Mouse (Mus musculus): ENCODE results near the gene Cuedc2. TPM values are rescaled to one million over a fixed set of nuclear protein-coding genes. Genes with fewer than 3 reads are reported as not detected.
A peak's percentile ranks its signal among the peaks of the same experiment; 100 is the strongest.

Gene Cuedc2
- 146 and 154 TPM in 2 replicates for polyA plus RNA-seq (2015; fragmentation: Nextera tagmentation; extraction: Ambion mirVana)

GRCm38 (mm10) chr19:46338331-46338936 is at the start of gene Cuedc2:
TSS of gene Cuedc2 (minus strand) at chr19:46338702.
- peak; percentile 87 for ATAC-seq (ENCODE audit: borderline replicate concordance, extremely low read depth, low FRiP score, low TSS enrichment)
- WGBS = under 1% methylated on average over 31 of the region's 31 CpGs
- Histone ChIP-seq H3K4me1 (peaks cover 23% of the 10 kb centered on the region), H3K4me2 (peak within 1 kb of the TSS; percentile 82), H3K27ac (peak within 1 kb of the TSS; percentile 41), H3K9ac (peak within 1 kb of the TSS; percentile 77), H3K9me3 (no peaks in the 10 kb centered on the region), H3K36me3 (no peaks in the 10 kb centered on the region), H3K27me3 (no peaks in the 10 kb centered on the region), H3K4me3 (peak within 1 kb of the TSS; percentile 85)

- Histone ChIP-seq H3K27ac (no peak overlapping the region), H3K27me3 (no peaks in the 10 kb centered on the region), H3K4me2 (no peak overlapping the region), H3K4me3 (no peak overlapping the region), H3K9ac (no peak overlapping the region), H3K9me3 (no peaks in the 10 kb centered on the region), H3K4me1 (no peaks in the 10 kb centered on the region), H3K36me3 (peaks cover 89% of the 10 kb centered on the region)
- ATAC-seq (ENCODE audit: borderline replicate concordance, extremely low read depth, low FRiP score, low TSS enrichment) = no peak
- 87% methylated on average over 9 of the region's 9 CpGs for WGBS
These were observed 43.8 kb upstream of the Cuedc2 start for GRCm38 (mm10) chr19:46382275-46382674.

DNA sequence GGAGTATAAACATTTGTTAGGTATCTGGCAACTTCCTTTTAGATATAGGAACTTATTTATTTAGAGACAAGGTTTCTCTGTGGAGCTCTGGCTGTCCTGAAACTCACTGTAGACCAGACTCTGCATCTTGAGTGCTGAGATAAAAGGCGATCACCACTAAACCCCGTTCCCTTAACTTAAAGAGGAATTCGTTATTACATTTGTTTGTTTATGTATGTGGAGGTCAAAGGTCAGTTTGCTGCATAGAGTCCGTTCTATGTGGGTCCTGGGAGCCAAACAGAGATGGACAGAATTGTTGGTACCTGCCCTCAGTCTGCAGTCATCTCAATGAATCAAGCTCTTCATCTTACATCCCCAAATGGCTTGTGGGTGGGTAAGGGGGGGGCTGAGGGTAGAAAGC is 37.4 kb upstream of the Cuedc2 start:
- Histone ChIP-seq H3K4me2 (no peak overlapping the region), H3K4me3 (no peak overlapping the region), H3K9me3 (no peaks in the 10 kb centered on the region), H3K4me1 (0 out of 2 replicates have a peak, but pooled peaks cover 2% of the 10 kb centered on the region), H3K36me3 (peaks cover 43% of the 10 kb centered on the region), H3K27me3 (no peaks in the 10 kb centered on the region), H3K27ac (no peak overlapping the region), H3K9ac (no peak overlapping the region)
- WGBS = 21% methylated on average over 4 of the region's 4 CpGs
- ATAC-seq (ENCODE audit: borderline replicate concordance, extremely low read depth, low FRiP score, low TSS enrichment) = no peak

- Histone ChIP-seq H3K4me1 (0 out of 2 replicates have a peak, but pooled peaks cover 2% of the 10 kb centered on the region), H3K27me3 (no peaks in the 10 kb centered on the region), H3K27ac (no peak overlapping the region), H3K9ac (no peak overlapping the region), H3K4me2 (no peak overlapping the region), H3K9me3 (no peaks in the 10 kb centered on the region), H3K4me3 (no peak overlapping the region), H3K36me3 (peaks cover 39% of the 10 kb centered on the region)
- WGBS = 50% methylated on average over 5 of the region's 5 CpGs
- no peak for ATAC-seq (ENCODE audit: borderline replicate concordance, extremely low read depth, low FRiP score, low TSS enrichment)
These were observed 37.0 kb upstream of the Cuedc2 start for GRCm38 (mm10) chr19:46375489-46375888.

DNA sequence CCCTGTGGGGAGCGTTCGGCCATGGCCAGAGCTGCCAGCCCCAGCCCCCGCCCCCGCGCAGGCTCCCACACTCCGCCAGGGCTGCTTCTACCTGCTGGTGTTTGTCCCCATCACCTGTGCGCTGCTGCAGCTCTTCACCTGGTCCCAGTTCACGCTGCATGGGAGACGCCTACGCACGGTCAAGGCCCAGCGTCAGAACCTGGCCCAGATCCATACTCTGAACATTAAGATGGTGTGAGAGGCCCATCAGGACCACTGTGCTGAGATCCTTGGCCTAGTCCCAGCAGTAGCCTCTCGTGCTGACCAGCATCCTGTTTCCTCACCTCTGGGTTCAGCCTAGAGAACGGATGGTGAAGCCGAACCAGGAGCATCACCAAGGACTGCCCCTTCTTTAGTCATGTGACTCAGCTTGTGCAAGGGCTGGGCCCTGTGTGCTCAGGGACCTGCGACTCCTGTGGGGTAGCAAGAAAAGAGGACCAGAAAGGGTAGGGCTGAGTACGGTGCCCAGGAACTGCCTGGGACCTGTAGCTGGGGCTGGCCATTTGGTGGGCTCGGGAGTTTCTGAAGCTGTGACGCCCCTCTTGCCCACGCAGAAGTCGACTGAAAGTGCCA is 36.1 kb upstream of the Cuedc2 start:
- no peak overlapping the region for H3K4me3 ChIP-seq
- H3K4me2 ChIP-seq = no peak overlapping the region
- H3K36me3 ChIP-seq = peaks cover 30% of the 10 kb centered on the region
- ATAC-seq (ENCODE audit: borderline replicate concordance, extremely low read depth, low FRiP score, low TSS enrichment) = peak; percentile 44; the same call in 1 of the 2 replicates
- 51% methylated on average over 21 of the region's 21 CpGs for WGBS
- 0 out of 2 replicates have a peak, but pooled peaks cover 2% of the 10 kb centered on the region for H3K4me1 ChIP-seq
- H3K9ac ChIP-seq = no peak overlapping the region
- H3K9me3 ChIP-seq = no peaks in the 10 kb centered on the region
- no peaks in the 10 kb centered on the region for H3K27me3 ChIP-seq
- no peak overlapping the region for H3K27ac ChIP-seq

DNA sequence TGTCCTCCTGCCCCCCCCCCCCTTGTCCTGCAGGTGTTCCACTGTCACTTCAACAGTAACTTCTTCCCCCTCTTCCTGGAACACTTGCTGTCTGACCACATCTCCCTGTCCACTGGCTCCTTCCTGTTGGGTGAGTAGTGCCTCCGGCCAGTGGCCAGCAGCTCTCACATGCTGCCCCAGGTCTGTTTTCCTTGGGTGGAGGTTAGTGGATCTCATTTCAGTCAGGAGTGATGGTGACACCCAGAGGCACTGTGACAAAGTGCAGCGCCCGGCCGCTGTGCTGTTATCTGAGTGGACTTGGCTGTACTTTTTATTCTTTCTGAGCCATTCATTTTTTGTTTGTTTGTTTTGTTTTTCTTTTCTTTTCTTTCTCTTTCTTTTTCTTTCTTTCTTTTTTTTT is 30.7 kb upstream of the Cuedc2 start:
- no peaks in the 10 kb centered on the region for H3K9me3 ChIP-seq
- H3K4me3 ChIP-seq = no peak overlapping the region
- H3K4me1 ChIP-seq = no peaks in the 10 kb centered on the region
- ATAC-seq (ENCODE audit: borderline replicate concordance, extremely low read depth, low FRiP score, low TSS enrichment) = no peak
- no peak overlapping the region for H3K4me2 ChIP-seq
- 13% methylated on average over 4 of the region's 4 CpGs for WGBS
- H3K27ac ChIP-seq = no peak overlapping the region
- H3K9ac ChIP-seq = no peak overlapping the region
- no peaks in the 10 kb centered on the region for H3K36me3 ChIP-seq
- no peaks in the 10 kb centered on the region for H3K27me3 ChIP-seq

- Histone ChIP-seq H3K27me3 (no peaks in the 10 kb centered on the region), H3K9me3 (no peaks in the 10 kb centered on the region), H3K4me3 (no peak overlapping the region), H3K36me3 (no peaks in the 10 kb centered on the region), H3K4me1 (no peaks in the 10 kb centered on the region), H3K4me2 (no peak overlapping the region), H3K9ac (no peak overlapping the region), H3K27ac (no peak overlapping the region)
- 82% methylated on average over 23 of the region's 23 CpGs for WGBS
- ATAC-seq (ENCODE audit: borderline replicate concordance, extremely low read depth, low FRiP score, low TSS enrichment) = no peak
These were observed 29.5 kb upstream of the Cuedc2 start for GRCm38 (mm10) chr19:46367798-46368590.

- Histone ChIP-seq H3K4me3 (no peak overlapping the region), H3K36me3 (no peaks in the 10 kb centered on the region), H3K27me3 (0 out of 2 replicates have a peak, but pooled peaks cover under 1% of the 10 kb centered on the region), H3K4me1 (peaks cover under 1% of the 10 kb centered on the region; the same call in 1 of the 2 replicates), H3K9me3 (no peaks in the 10 kb centered on the region), H3K4me2 (no peak overlapping the region), H3K9ac (no peak overlapping the region), H3K27ac (no peak overlapping the region)
- WGBS = 77% methylated on average over 11 of the region's 11 CpGs
- ATAC-seq (ENCODE audit: borderline replicate concordance, extremely low read depth, low FRiP score, low TSS enrichment) = no peak
These were observed 24.9 kb upstream of the Cuedc2 start for GRCm38 (mm10) chr19:46363294-46364009.

DNA sequence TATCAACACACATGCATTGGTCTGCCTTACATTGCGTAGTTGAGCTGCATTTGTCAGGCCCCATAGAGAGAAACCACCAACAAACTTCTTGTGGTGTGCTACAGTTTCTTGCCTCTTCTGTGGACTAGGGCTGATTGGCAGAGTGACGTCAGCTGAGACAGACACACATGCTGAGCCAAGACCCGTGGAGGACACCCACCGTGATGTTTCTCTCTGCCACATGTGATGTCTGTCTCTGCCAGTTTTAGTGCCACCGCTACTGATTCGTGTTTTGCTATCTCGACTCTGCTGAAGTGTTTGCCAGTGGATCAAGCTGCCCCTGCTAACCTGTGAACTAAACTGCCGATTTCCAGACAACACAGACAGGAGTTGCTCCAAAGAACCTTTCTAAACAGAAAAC is 23.6 kb upstream of the Cuedc2 start:
- ATAC-seq (ENCODE audit: borderline replicate concordance, extremely low read depth, low FRiP score, low TSS enrichment) = no peak

GRCm38 (mm10) chr19:46358381-46358780 is 19.9 kb upstream of the Cuedc2 start:
- H3K27ac ChIP-seq = peak overlapping the region; percentile 67
- H3K4me1 ChIP-seq = peaks cover 15% of the 10 kb centered on the region; the same call in 1 of the 2 replicates
- H3K4me2 ChIP-seq = peak overlapping the region; percentile 80
- H3K36me3 ChIP-seq = no peaks in the 10 kb centered on the region
- no peak for ATAC-seq (ENCODE audit: borderline replicate concordance, extremely low read depth, low FRiP score, low TSS enrichment)
- H3K9me3 ChIP-seq = no peaks in the 10 kb centered on the region
- peaks cover 18% of the 10 kb centered on the region; the same call in 1 of the 2 replicates for H3K27me3 ChIP-seq
- H3K4me3 ChIP-seq = no peak overlapping the region
- WGBS = 56% methylated on average over 4 of the region's 4 CpGs
- H3K9ac ChIP-seq = no peak overlapping the region

More for the DNA sequence above, 23.6 kb upstream of the Cuedc2 start:
- Histone ChIP-seq H3K4me2 (no peak overlapping the region), H3K36me3 (no peaks in the 10 kb centered on the region), H3K9me3 (no peaks in the 10 kb centered on the region), H3K4me3 (no peak overlapping the region), H3K9ac (no peak overlapping the region), H3K27me3 (peaks cover 13% of the 10 kb centered on the region; the same call in 1 of the 2 replicates), H3K4me1 (peaks cover 9% of the 10 kb centered on the region; the same call in 1 of the 2 replicates), H3K27ac (no peak overlapping the region)
- WGBS = 73% methylated on average over 8 of the region's 8 CpGs

All from lung, embryonic 15.5 days (tissue).